Mouse (Mus musculus) neural tube, embryonic 14.5 days (tissue): ENCODE measurements around the gene Churc1. TPM values are rescaled to one million over a fixed set of nuclear protein-coding genes. Genes with fewer than 3 reads are reported as not detected.
"Not testable (repeated sequence)": the region's sequence is repeated elsewhere in the genome, so short reads cannot be mapped to it uniquely, and the experiment has no call there.

Experiments
- ATAC-seq: fragments of 200-750 bp; cut with Nextera tagmentation; 2 replicates; pipeline ENCODE4 v1.8.0; 2017; ENCODE audit warnings: low read depth, mild to moderate bottlenecking, moderate TSS enrichment, moderate library complexity
- H3K27ac ChIP-seq: fragments of 300-500 bp; sonication (generic); 2 replicates; pipeline ENCODE4 v1.5.1; 2014; ENCODE audit warnings: low read depth, mild to moderate bottlenecking, control low read depth, low read length, moderate library complexity, mixed read lengths
- H3K27me3 ChIP-seq: fragments of 300-500 bp; sonication (generic); 2 replicates; pipeline ENCODE4 v1.6.1; 2014; ENCODE audit warnings: low read length; ENCODE audit not compliant: control insufficient read depth, insufficient read depth
- H3K36me3 ChIP-seq: fragments of 300-500 bp; sonication (generic); 2 replicates; pipeline ENCODE4 v1.6.1; 2014; ENCODE audit warnings: low read length, mixed read lengths; ENCODE audit not compliant: control insufficient read depth, insufficient read depth
- H3K4me1 ChIP-seq: fragments of 300-500 bp; sonication (generic); 2 replicates; pipeline ENCODE4 v1.6.1; 2014; ENCODE audit warnings: low read length; ENCODE audit not compliant: control insufficient read depth, insufficient read depth
- H3K4me2 ChIP-seq: fragments of 300-500 bp; sonication (generic); 2 replicates; pipeline ENCODE4 v1.6.1; 2014; ENCODE audit warnings: mild to moderate bottlenecking, low read depth, low read length, control low read depth
- H3K4me3 ChIP-seq: fragments of 300-500 bp; sonication (generic); 2 replicates; pipeline ENCODE4 v1.5.1; 2014; ENCODE audit warnings: low read depth, low read length, control low read depth, mixed read lengths
- H3K9ac ChIP-seq: fragments of 300-500 bp; sonication (generic); replicated peaks from 2 replicates; pipeline ENCODE4 v1.6.1; 2014; ENCODE audit warnings: low read depth, mild to moderate bottlenecking, control low read depth, low read length, mixed read lengths
- H3K9me3 ChIP-seq: fragments of 300-500 bp; sonication (generic); 2 replicates; pipeline ENCODE4 v1.6.1; 2016; ENCODE audit warnings: low read length; ENCODE audit not compliant: control insufficient read depth
- WGBS: fragments of 180-500 bp; shearing (Covaris S2); extraction: QIAGEN DNeasy Blood & Tissue Kit; methylation state at CpG from one replicate; pipeline ENCODE4 v1.1.7; 2014; 5-methylcytosine and 5-hydroxymethylcytosine counted together
- polyA plus RNA-seq: library from polyadenylated mRNA; unstranded; fragments of >200 nt; fragmentation: Nextera tagmentation; extraction: Ambion mirVana; gene quantifications from 2 replicates; pipeline ENCODE4 v1.2.1, GENCODE M21; 2014

Gene Churc1
- polyA plus RNA-seq, 1 experiment from 2014 or later, result 179 TPM

GRCm38 (mm10) chr12:76784056-76784619, 18.8 kb downstream of the Churc1 start:
- Histone ChIP-seq H3K4me1 (no peaks in the 10 kb centered on the region), H3K27me3 (no peaks in the 10 kb centered on the region), H3K9ac (no peak overlapping the region), H3K4me3 (no peak overlapping the region), H3K27ac (no peak overlapping the region), H3K36me3 (no peaks in the 10 kb centered on the region), H3K4me2 (no peak overlapping the region), H3K9me3 (no peaks in the 10 kb centered on the region)
- no peak for ATAC-seq
- WGBS, result 79% methylated on average over 10 of the region's 10 CpGs

GRCm38 (mm10) chr12:76790446-76791084, 25.2 kb downstream of the Churc1 start:
- no peak overlapping the region for H3K27ac ChIP-seq
- H3K27me3 ChIP-seq, result no peaks in the 10 kb centered on the region
- no peak overlapping the region for H3K9ac ChIP-seq
- 60% methylated on average over 8 of the region's 8 CpGs for WGBS
- no peak overlapping the region for H3K4me3 ChIP-seq
- no peak overlapping the region for H3K4me2 ChIP-seq
- H3K36me3 ChIP-seq, result no peaks in the 10 kb centered on the region
- H3K9me3 ChIP-seq, result no peaks in the 10 kb centered on the region
- H3K4me1 ChIP-seq, result no peaks in the 10 kb centered on the region
- no peak for ATAC-seq

- H3K4me1 ChIP-seq, H3K9me3 ChIP-seq, ATAC-seq, H3K4me3 ChIP-seq, H3K27me3 ChIP-seq, H3K36me3 ChIP-seq, H3K4me2 ChIP-seq, H3K9ac ChIP-seq, H3K27ac ChIP-seq: not testable (repeated sequence)
- 50% methylated on average over 14 of the region's 14 CpGs for WGBS
These were observed 27.2 kb downstream of the Churc1 start for GRCm38 (mm10) chr12:76792540-76792939.

GRCm38 (mm10) chr12:76795350-76795749, 30.0 kb downstream of the Churc1 start, which contains the start of gene Gpx2:
Gpx2 (minus strand) TSS chr12:76795554.
- Histone ChIP-seq H3K27ac (no peak within 1 kb of the TSS), H3K9me3 (no peaks in the 10 kb centered on the region)
- no peak for ATAC-seq

GRCm38 (mm10) chr12:76796938-76797539, 31.7 kb downstream of the Churc1 start:
- WGBS, result 90% methylated on average over 7 of the region's 7 CpGs
- no peak overlapping the region for H3K9ac ChIP-seq
- H3K4me3 ChIP-seq, result no peak overlapping the region

More at GRCm38 (mm10) chr12:76795350-76795749, 30.0 kb downstream of the Churc1 start, which contains the start of gene Gpx2:
- no peak within 1 kb of the TSS for H3K4me3 ChIP-seq
- H3K27me3 ChIP-seq, result no peaks in the 10 kb centered on the region
- H3K4me2 ChIP-seq, result no peak within 1 kb of the TSS
- 83% methylated on average over 5 of the region's 5 CpGs for WGBS
- no peaks in the 10 kb centered on the region for H3K36me3 ChIP-seq
- no peaks in the 10 kb centered on the region for H3K4me1 ChIP-seq
- H3K9ac ChIP-seq, result no peak within 1 kb of the TSS

GRCm38 (mm10) chr12:76798008-76798720, 32.8 kb downstream of the Churc1 start:
- Histone ChIP-seq H3K36me3 (no peaks in the 10 kb centered on the region), H3K27me3 (no peaks in the 10 kb centered on the region), H3K27ac (no peak overlapping the region), H3K4me2 (no peak overlapping the region), H3K4me1 (no peaks in the 10 kb centered on the region), H3K9ac (no peak overlapping the region), H3K9me3 (no peaks in the 10 kb centered on the region), H3K4me3 (no peak overlapping the region)
- no peak for ATAC-seq
- WGBS, result 65% methylated on average over 5 of the region's 5 CpGs

More at GRCm38 (mm10) chr12:76796938-76797539, 31.7 kb downstream of the Churc1 start:
- H3K4me1 ChIP-seq, result no peaks in the 10 kb centered on the region
- H3K9me3 ChIP-seq, result no peaks in the 10 kb centered on the region
- no peaks in the 10 kb centered on the region for H3K36me3 ChIP-seq
- no peak overlapping the region for H3K27ac ChIP-seq
- no peak overlapping the region for H3K4me2 ChIP-seq
- ATAC-seq, result no peak
- no peaks in the 10 kb centered on the region for H3K27me3 ChIP-seq

GRCm38 (mm10) chr12:76803028-76803427, 37.7 kb downstream of the Churc1 start:
- no peak overlapping the region for H3K4me2 ChIP-seq
- H3K9me3 ChIP-seq, result no peaks in the 10 kb centered on the region
- H3K9ac ChIP-seq, result no peak overlapping the region
- H3K27me3 ChIP-seq, result no peaks in the 10 kb centered on the region
- no peak for ATAC-seq
- H3K4me1 ChIP-seq, result no peaks in the 10 kb centered on the region
- H3K4me3 ChIP-seq, result no peak overlapping the region
- no peaks in the 10 kb centered on the region for H3K36me3 ChIP-seq
- H3K27ac ChIP-seq, result no peak overlapping the region
- WGBS, result 94% methylated on average over 10 of the region's 10 CpGs

- Histone ChIP-seq H3K27ac (no peak overlapping the region), H3K4me3 (no peak overlapping the region), H3K4me1 (no peaks in the 10 kb centered on the region), H3K9ac (no peak overlapping the region), H3K36me3 (no peaks in the 10 kb centered on the region), H3K4me2 (no peak overlapping the region), H3K27me3 (no peaks in the 10 kb centered on the region), H3K9me3 (no peaks in the 10 kb centered on the region)
- ATAC-seq, result no peak
- 57% methylated on average over 7 of the region's 7 CpGs for WGBS
These were observed 38.4 kb downstream of the Churc1 start for GRCm38 (mm10) chr12:76803700-76804252.
